Mouse (Mus musculus) yolk sac, embryonic 10.5 days (tissue): ENCODE measurements around the gene Cerk.
"Not testable (repeated sequence)": the region's sequence is repeated elsewhere in the genome, so short reads cannot be mapped to it uniquely, and the experiment has no call there.

Experiments used
- DNase-seq: peaks from one replicate; pipeline ENCODE4 v3.0.0-alpha.2; 2017; ENCODE audit warnings: low spot score

Gene Cerk

DNA sequence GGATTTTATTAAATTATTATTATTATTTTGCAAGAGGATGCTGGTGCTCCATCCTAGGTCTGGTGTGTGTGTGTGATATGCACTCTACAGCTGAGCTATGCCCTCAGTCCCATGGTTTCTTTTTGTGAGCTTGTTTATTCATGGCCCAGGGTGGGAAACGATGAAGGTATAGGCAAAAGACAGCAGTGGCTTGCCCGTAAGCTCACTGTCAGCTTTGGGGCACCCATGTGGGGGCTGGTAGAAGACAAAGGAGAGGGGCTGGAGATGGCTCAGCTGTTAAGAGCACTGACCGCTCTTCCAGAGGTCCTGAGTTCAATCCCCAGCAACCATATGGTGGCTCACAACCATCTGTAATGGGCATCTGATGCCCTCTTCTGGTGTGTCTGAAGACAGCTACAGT, 4.6 kb downstream of the Cerk start:
- not testable (repeated sequence) for DNase-seq

DNA sequence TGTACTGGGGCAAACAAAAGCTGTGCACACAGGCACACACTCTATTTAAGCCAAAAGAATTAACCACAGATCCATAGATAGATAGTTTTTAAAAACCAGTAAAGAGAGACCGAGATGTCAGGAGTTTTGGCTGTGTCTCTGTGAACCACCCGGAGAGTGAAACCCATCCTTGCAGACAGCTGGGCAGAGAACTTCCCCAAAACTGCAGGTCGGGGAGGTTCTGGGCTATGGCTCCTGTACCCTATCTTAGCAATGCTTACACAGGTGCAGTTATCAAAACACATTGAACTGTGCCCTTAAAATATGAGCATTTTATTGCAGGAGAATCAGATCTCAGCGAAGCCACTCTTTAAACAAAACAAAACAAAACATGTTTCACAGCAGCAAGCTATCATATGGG, 5.5 kb downstream of the Cerk start:
- no peak for DNase-seq

DNA sequence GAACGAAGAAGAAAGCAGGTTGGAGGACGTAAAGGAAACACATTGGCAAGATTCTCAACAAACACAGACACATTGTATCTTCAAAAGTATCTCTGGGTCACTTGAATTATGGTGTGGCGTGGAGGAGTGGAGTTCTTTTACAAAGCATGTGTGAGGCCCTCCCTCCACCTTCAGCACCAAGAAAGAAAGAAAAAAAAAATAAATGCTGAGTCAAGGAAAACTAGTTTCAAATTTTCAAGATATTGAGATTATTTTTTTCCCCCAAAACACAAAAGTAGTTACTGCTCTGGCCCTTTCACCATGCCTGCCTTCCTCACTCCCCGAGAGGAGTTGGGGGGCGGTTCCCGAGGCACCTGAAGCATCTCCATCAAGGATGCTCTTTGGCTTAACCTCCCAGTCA, 7.3 kb downstream of the Cerk start:
- DNase-seq, result no peak

DNA sequence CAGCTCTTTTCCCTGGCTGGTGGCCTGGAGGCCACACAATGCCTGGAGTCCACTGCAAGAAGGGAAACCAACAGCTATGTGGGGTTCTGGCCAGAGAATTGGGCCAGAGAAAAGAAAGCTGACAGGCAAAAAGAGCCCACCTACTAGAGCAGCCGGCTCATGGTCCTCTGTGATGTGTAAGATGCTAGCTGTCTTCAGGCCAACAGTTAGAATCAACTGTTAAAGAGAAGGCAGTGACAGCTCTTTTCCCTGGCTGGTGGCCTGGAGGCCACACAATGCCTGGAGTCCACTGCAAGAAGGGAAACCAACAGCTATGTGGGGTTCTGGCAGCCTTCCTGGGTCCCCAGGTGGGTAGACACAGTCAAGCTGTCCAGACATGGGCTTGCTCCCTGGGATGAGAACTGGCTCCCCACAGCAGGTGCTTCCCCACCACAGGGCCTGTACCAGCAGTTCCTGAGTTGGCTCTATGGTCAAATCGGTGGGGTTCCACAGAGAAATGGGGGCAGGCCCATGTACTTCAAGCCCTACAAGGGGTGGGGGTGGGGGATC, 8.2 kb downstream of the Cerk start:
- DNase-seq, result not testable (repeated sequence)

DNA sequence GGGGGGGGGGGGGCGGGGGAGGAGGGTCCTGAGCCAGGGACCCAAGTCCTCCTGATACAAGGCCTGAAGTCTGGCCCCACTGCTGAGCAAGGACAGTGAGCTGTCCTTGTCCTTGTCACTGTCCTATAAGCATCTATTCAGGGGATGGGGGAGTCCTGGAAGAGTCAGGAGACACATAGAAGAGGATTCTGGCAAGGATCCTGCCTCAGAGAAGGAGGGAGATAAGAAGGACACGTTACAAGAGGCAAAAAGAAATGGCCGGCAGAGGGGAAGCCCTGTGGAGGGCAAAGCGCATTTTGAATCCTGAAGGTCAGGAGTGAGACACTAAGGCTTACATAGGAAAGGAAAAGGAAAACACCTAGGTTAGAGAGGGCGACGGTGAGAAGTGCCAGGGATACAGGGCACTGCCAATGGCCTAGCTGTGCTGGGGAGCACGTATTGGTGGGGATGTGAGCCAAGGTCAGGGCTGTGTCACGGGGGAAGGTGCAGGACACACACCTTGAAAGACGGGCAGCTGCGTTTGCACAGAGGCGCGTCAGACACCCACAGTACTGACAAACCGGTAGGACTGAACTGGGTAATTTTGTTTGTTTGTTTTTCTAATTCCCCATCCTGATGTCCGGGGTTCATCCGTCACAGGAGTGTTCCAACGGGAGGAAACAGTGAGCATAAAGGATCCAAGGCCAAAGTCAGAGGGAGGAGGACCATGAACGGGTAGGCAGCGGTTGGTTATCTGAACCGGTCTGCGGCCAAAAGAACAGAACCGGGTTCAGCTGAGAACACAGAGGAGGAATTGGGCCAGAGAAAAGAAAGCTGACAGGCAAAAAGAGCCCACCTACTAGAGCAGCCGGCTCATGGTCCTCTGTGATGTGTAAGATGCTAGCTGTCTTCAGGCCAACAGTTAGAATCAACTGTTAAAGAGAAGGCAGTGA, 8.9 kb downstream of the Cerk start:
- no peak for DNase-seq

DNA sequence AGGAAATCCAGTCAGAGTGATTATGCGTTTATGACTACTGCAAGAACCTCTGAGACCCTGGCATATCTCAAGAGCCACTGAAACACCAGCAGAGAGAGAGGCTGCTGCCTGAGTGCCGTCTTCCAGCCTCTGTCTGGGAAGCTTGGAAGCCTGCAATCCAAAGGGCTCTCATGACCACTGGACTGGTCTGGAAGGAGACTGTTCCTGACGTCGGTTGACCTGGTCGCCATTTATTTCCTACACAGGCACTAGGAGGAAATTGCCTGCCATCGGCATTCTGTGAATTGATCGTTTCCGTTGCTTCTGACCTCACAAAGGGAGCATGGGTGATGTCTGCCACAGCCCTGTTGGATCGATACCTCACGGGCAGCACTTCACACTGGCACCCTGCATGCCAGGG, 9.8 kb downstream of the Cerk start:
- no peak for DNase-seq

DNA sequence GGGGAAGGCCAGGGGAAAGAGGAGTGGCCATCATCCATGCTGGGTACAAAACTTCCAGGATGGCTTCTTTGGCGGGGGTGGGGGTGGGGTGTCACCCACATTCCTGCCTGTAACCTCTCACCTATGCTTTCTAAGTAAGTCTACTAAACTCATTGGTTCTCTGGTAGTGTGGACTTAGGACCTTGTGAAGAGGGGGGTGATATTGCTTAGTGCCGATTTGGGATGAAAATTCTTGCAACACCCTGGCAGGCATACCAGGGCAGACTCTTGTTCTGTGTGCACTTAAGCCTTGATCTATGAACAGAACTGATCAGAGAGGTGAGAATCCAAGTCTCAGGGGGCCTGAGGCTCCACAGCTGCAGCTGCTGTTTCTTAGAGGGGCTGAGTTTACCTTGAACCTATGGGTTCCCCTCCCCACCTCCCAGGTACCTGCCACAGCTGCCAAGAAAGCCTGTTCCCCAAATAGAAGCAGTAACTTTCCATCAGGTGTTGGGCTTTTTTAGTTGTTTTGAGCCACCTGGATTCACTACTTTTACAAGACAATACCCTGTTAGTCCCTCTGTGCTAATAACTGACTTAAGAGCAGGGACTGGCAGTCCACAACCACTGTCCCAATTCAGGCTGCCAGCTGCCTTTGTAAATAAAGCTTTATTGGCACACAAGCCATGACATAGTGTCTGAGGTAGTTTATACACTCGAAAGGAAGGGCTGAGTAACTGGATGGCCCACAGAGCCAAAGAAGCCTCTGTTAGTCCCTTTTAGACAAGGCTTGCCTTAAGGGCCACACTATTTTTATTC, 10.5 kb downstream of the Cerk start:
- no peak for DNase-seq

DNA sequence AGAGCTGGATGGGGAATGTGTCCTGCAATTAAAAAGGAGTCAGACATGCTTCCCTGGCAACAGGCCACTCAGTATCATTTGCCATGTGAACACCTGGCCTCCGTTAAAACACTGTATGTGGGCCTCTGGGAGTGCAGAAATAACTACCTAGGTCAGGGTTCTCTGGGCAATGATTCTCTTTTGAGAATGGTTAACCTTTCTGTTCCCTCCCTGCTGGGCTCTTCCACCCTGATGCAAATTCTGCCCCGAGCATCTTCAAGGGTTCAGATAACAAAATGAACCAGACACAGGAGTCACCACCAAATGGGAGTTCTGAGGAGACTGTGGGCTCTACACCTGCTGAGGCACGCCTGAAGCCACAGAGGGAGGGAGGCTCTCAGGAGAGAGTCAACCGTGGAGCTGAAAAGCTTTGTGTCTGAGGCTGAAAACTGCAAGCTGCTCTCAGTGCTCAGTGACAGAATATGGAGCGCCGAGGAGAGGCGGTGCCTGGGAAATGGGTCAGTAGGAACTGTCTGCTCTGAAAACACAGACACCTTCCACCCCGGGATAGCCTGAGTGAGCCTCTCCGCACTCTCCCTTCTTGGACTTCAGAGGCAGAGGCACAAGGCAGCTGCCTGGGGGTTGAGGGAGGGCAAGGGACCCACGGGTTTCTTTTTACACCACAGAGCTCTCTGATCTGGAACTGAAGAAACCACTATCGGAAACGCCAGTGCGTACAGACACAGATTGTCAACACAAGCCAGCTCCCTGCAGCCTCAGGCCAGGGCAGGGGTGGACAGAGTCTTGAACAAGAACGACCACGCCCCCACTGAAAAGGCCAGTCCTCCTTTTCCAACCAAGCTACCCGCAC, 12.6 kb downstream of the Cerk start:
- no peak for DNase-seq

DNA sequence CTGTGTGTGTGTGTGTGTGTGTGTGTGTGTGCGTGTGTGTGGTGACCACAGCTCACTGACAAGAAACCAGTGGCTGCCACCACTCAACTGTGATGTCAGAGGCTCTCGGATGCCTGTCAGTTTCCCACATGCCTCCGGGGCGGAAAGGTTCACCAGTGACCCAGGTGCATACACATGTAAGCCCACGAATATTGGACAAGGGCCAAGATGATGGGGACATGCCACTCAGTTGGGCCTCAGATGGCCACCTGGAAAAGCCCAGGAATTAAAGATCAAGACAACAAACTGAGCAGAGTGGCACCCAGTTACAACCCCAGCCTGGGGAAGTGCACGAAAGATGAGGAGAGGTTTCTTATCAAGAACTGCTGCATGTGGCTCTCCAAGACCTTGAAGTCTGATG, 13.4 kb downstream of the Cerk start:
- no peak for DNase-seq

DNA sequence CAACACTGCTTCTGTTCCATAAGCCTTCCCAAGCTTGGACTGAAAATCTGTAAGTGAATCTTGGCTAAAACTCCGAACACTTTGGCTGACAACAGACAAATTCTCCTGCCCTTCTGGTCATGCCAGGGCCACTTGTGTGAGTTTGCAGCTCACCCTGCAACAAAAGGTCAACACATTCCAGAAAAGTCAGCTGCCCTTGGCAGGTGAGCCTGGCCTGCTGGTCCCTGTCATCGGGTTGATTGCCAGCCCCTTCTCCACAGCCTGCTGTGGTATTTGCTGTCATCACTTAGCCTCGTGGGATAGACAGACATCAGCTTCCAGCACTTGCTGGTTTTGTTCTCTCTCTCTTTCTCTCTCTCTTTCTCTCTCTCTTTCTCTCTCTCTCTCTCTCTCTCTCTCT, 13.8 kb downstream of the Cerk start:
- DNase-seq, result no peak

DNA sequence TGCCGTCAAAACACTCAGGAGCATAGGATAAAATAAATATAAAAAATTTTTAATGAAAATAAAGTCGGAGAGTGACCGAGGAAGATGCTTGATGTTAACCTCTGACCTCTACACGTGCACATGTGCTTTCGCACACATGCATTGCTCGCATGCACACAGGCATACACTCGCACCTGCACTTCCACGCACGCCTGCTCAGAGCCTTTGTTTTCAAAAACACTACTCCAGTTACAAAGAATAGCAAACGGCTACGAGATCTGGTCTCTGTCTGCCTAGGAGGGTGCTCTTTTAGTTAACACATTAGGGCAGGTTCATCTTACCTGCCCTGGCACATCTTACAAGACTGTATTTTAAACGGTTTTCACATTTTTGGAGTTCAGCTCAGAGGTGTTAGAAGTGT, 14.6 kb downstream of the Cerk start:
- DNase-seq, result no peak

DNA sequence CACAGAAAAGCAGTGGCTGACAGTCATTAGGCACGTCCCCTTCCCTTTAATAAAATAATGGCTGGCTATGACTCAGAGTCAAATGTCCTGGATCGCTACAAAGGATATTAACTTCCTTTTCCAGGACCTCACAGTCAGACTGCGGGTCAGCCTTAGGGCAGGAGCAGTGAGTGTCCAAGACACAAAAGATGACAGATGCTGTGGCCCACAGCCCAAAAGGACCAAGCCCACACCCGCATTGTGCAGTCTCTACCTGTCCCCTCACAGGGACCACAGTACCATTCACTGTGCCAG, 16.2 kb downstream of the Cerk start:
- DNase-seq, result no peak

DNA sequence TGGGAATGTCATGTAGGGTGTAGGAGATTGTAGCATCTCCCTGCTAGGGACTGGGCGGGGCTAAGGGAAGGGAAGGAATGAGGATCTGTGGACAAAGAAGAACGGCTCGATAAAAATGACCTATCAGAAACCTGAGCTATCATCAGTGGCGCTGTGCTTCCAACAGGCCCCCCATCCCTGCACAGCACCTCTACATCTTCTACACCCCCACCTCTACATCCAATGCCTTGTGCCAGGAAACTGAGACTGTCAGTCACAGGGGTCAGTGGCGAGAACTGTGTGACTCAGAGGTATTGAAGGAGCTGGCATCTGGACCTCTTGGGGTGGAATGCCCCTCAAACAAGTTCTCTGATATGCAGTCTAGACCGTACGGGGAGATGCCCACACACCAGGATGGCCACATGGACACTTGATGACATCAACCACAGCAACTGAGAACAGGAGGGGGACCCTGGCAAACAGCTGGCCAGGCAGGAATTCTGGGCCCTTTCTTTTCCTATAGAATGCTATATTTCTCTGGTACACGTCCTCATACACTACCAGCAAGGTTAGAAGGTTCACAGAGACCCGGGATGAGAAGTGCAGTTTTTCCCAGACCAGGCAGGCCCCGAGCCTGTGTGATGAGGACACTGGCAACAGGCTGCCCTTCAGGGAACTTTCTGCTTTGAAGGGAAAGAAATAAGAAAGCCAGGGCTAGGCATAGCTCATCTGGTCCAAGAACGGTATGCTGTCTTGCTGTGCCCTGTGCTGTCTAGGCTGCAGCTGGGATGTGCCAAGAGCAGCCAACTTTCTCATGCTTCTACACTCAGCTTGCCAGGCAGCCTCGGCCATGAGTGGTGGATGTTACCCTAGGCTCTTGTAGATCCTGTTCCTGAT, 16.8 kb downstream of the Cerk start:
- DNase-seq, result no peak

DNA sequence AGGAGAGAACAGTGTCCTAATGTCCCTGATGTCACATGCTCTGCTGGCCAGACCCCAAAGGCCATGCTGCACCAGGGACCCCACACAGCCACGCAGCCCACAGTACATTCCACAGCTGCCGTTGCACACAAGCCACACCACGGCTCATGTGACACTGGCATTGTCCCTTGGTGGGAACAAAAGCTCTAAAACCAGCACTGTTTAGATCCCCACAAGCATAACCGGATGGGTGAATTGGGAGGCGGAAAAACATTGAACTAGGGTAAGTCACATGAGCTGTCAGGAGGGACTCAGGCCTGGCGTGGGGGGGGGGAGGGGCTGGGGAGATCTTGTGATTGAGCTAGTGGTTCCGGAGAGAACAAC, 17.5 kb downstream of the Cerk start:
- DNase-seq, result no peak

DNA sequence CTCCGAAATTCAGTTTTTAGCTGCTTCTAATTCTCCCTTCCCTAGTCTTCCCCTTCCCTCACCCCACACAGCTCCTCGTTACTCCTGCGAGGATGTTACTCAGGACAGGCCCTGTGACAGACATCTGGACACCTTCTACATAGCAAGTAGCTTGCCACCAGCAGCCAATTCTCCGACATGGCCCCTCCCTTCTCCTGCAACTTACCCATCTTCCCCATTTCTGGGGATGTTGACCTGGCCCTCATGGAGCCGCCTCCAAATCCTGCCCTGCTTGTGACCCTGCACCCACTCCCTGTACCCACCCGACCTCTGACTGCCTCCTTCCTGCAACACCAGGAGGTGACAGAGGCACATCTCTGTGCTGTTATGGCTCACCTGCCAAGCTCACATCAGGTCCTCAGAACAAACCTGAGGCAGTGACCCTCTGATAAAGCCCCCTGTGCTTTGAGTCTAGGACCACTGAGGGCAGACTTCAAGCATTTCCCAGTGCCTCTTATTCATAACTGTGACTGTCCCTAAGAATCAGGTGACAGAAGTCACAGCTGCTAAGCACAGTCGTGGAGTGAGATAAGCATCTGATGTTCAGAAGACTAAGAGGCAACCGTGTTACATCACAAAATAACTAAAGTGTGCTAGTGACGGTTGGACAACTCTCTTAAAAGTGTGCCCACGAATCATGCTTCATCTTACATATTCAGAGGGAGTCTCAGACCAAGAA, 18.0 kb downstream of the Cerk start:
- DNase-seq, result no peak

DNA sequence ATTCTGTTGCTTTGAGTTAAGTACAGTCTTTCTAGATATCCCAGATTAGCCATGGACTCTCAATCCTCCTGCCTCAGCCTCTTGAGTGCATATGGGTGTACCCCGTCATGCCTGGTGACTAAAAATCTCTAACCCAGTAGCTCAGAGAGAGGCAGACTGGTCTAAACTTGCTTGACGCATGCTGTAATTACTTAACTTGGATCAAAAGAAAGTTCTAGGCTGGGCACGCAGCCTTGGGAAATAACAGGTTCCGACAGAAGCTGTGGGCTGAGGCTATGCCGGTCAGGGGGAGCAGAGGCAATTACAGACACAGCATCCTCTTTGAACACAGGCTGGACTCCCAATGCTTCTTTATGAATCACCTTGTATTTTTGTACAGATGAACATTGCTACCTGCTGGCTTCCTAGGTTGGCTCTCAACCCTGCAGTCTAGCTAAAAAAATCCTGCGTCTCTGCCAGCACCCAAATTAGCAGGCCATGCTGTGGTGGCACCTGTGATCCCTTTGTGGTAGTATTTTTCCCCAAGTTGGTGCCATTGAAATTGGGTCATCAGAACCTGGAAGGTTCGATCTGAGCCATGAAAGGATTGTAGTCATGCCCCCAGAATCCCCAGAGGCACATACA, 18.8 kb downstream of the Cerk start:
- DNase-seq, result no peak

DNA sequence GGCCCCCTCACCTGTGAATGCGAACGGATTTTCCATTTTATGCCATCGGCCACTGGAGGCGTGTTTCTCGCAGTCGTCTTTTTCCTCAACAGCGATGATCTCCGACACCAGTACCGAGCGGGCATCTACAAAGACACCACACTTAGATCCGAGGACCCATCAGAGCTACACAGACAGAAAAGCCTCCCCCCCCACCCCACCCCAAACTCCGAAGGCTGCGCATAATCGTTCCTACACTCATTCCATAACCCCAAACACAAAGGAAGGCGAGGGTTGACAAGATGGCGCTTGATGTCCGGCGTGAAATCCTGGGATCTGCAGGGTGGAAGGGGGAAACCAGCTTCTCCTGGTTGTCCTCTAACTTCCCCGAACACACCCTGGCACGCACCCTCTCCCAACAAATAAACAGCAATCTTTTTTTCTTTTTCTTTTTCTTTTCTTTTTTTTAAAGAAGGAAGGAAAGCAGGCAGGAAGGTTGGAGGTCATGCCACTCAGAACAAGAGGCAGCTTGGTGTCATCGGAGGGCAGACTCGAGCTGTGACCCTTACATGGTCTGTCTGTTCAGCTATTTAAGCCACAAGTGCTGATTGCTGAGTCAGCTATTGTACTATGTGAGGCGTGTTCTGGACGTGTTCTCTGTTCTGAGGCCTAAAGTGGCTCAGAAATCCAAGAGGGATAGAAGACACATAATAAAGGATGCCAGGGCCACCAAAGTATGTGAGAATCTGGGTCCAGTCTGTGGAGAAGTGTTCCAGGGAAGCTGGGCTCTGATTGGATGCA, 19.9 kb downstream of the Cerk start:
- no peak for DNase-seq

DNA sequence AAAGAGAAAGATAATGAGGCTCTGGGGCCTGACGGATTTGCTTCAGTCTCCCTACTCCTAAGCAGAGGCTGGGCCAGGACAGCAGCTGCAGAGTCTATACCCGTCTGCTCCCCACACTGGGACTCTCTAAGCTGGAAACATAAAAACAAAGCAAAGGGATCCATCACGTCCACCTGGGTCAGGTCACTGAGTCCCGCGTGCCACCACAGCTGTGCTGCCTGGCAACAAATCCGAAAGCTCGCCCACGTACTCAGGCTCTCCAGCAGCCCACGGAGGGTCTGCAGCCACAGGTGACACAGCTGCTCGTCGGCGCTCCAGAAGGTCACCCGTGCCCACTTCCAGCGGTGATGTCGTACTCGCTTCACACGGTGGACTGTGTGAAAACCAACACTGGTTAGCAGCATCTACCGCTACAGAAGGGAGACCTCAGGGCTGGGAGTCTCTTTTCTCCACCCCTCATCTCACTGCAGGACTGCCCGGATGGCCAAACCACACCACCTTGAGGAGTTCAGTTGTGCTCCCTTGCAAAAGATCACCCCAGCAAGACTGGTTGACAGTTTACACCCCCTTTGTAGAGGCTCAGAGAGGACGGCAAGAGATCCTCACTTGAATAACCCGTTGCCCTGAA, 21.1 kb downstream of the Cerk start:
- no peak for DNase-seq

DNA sequence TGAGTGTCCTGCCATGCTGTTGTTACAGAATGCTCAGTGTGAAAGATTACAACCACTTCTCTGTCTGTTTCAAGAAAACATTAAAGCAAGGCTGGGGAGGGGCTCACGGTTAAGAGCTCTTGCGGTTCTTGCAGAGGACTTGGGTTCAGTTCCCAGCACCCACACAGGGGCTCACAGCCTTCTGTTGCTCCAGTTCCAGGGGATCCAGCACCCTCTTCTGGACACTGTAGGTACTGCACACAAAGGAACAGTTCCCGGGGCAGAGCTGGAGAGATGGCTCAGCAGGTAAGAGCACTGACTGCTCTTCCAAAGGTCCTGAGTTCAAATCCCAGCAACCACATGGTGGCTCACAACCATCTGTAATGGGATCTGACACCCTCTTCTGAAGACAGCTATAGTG, 24.1 kb downstream of the Cerk start:
- DNase-seq, result not testable (repeated sequence)
